9 mouse cellular contexts compared by ENCODE assay signal in genomic region chr15:99688712-99689111, GRCm38 (mm10). TPM values are rescaled to one million over a fixed set of nuclear protein-coding genes. Genes with fewer than 3 reads are reported as not detected.
DNase-seq lines count a peak whose midpoint lies in the region; ATAC-seq and TF ChIP-seq lines count a peak whose summit lies in the region.
"Had no signal": no experiment of that assay in that cellular context is flagged by ENCODE, and none has a peak within 500 bp of the region (broad histone marks: within the 10 kb centered on the region; RNA-seq: fewer than 3 reads in every experiment).

No protein-coding gene starts in this region.

- TF ChIP-seq CTCF in Patski (IDR thresholded peaks at IDR 0.05) = peak; percentile 89
- TF ChIP-seq CTCF in cortical plate, adult 2 months (IDR thresholded peaks at IDR 0.05; ENCODE audit: extremely low read depth, insufficient read depth, low read length) = peak; percentile 90
- TF ChIP-seq CTCF in heart, postnatal 0 days (IDR thresholded peaks at IDR 0.05; ENCODE audit: low read depth) = peak; percentile 91

- in situ Hi-C loops in Patski (cut with MboI; ENCODE audit: low pct_unique_long_range_greater_than_20kb) = loop anchor here (5.0 to 10.0 kb wide), 2 partner anchors 196 to 226 kb away; no protein-coding TSS in a partner anchor

- H3K27me3 ChIP-seq in heart, embryonic 12.5 days (replicated peaks) = peaks cover 45% of the 10 kb centered on the region; the same call in 1 of the 2 replicates
- H3K27me3 ChIP-seq in Patski = no peaks in the 10 kb centered on the region
- 0 out of 2 replicates have a peak, but pooled peaks cover 7% of the 10 kb centered on the region for H3K27me3 ChIP-seq in heart, postnatal 0 days (ENCODE audit: control insufficient read depth, insufficient read depth, low read length)

- H3K9ac ChIP-seq in heart, embryonic 12.5 days = no peak overlapping the region
- no peak overlapping the region for H3K9ac ChIP-seq in heart, postnatal 0 days (replicated peaks; ENCODE audit: low read depth, low read length)

- H3K4me1 ChIP-seq in heart, embryonic 12.5 days (replicated peaks) = peaks cover 5% of the 10 kb centered on the region; the same call in 1 of the 2 replicates
- peaks cover 3% of the 10 kb centered on the region for H3K4me1 ChIP-seq in cortical plate, adult 2 months (ENCODE audit: control insufficient read depth, insufficient read depth, low read length)
- H3K4me1 ChIP-seq in heart, postnatal 0 days (ENCODE audit: control insufficient read depth, insufficient read depth) = no peaks in the 10 kb centered on the region

- no peak overlapping the region for H3K4me2 ChIP-seq in heart, embryonic 12.5 days
- H3K4me2 ChIP-seq in heart, postnatal 0 days (ENCODE audit: low read depth, low read length) = no peak overlapping the region

- no peaks in the 10 kb centered on the region for H3K36me3 ChIP-seq in heart, embryonic 12.5 days
- H3K36me3 ChIP-seq in heart, postnatal 0 days (replicated peaks; ENCODE audit: control insufficient read depth, insufficient read depth, low read length) = no peaks in the 10 kb centered on the region

- DNase-seq in heart, adult 11 months = peak; percentile 94
- DNase-seq in Patski (ENCODE audit: low read depth, low spot score) = peak; percentile 17
- DNase-seq in heart, postnatal 0 days (ENCODE audit: low spot score) = peak; percentile 76
- DNase-seq in kidney, postnatal 25 days = peak; percentile 56
- DNase-seq in skeletal muscle tissue, adult 2 months (ENCODE audit: low read depth, low spot score) = peak; percentile 53

- H3K27ac ChIP-seq in heart, embryonic 12.5 days (ENCODE audit: poor library complexity, severe bottlenecking) = no peak overlapping the region
- no peak overlapping the region for H3K27ac ChIP-seq in cortical plate, adult 2 months (ENCODE audit: insufficient read depth, low read length)
- H3K27ac ChIP-seq in heart, postnatal 0 days (ENCODE audit: low read depth) = no peak overlapping the region

- WGBS in heart, embryonic 12.5 days = 7% methylated on average over 4 of the region's 4 CpGs
- WGBS in heart, postnatal 0 days = 3% methylated on average over 4 of the region's 4 CpGs

- no peak for TF ChIP-seq EP300 in heart, postnatal 0 days (IDR thresholded peaks at IDR 0.05; ENCODE audit: low read depth)

- ATAC-seq in heart, embryonic 12.5 days (ENCODE audit: insufficient number of reproducible peaks, low FRiP score) = no peak
- peak; percentile 58 for ATAC-seq in Patski
- peak; percentile 49; the same call in 1 of the 2 replicates for ATAC-seq in heart, postnatal 0 days (ENCODE audit: insufficient read depth, low read depth)
- peak; percentile 86 for ATAC-seq in megakaryocyte-erythroid progenitor cell, adult 5-6 weeks (replicated peaks; ENCODE audit: low FRiP score, low TSS enrichment, poor library complexity, severe bottlenecking)

- no peak for TF ChIP-seq POLR2A in cortical plate, adult 2 months (IDR thresholded peaks at IDR 0.05; ENCODE audit: extremely low read depth, insufficient read depth, low read length)

- H3K9me3 ChIP-seq in heart, embryonic 12.5 days (replicated peaks) = no peaks in the 10 kb centered on the region
- no peaks in the 10 kb centered on the region for H3K9me3 ChIP-seq in heart, postnatal 0 days (replicated peaks; ENCODE audit: control insufficient read depth, low read length)

- POLR2A ChIA-PET in Patski (lab: Charles Lee) = no interaction called here

- CTCF ChIA-PET in Patski (lab: Charles Lee) = interaction anchor here (0.7 to 2.1 kb wide), 13 partner anchors 10 to 194 kb away, joined by 3 to 15 read pairs (median 4); partner anchors contain the start of gene Asic1

- H3K4me3 ChIP-seq in heart, embryonic 12.5 days = no peak overlapping the region
- H3K4me3 ChIP-seq in cortical plate, adult 2 months (ENCODE audit: insufficient read depth, low read length) = no peak overlapping the region
- H3K4me3 ChIP-seq in heart, postnatal 0 days (ENCODE audit: low read depth, low read length) = no peak overlapping the region

RNA-seq across cellular contexts. Expression of gene Smarcd1, which starts 13.2 kb away (rescaled TPM):
- 25.5 and 29.3 TPM in 2 replicates for polyA plus RNA-seq in heart, embryonic 12.5 days (2016; fragmentation: Nextera tagmentation; extraction: Ambion mirVana)
- polyA plus RNA-seq in Patski (2021) = 46.8 TPM
- 150 and 157 TPM in 2 replicates for polyA plus RNA-seq in cortical plate, adult 2 months (2012; rRNA removed)
- total RNA-seq in heart, postnatal 0 days (2014; rRNA removed; ENCODE audit: low replicate concordance) = 28.4 and 35.7 TPM in 2 replicates
- polyA plus RNA-seq in heart, postnatal 0 days (2015; fragmentation: Nextera tagmentation; extraction: Ambion mirVana) = 16.8 and 20.0 TPM in 2 replicates
- total RNA-seq in megakaryocyte-erythroid progenitor cell, adult 5-6 weeks (2014; fragmentation: Nextera tagmentation) = 29.2 and 37.5 TPM in 2 replicates
- 10.5 and 28.6 TPM in 2 replicates for total RNA-seq in megakaryocyte-erythroid progenitor cell, adult 5-6 weeks (2017)

RNA-seq across cellular contexts. Expression of gene Gm17349, which starts 16.6 kb away (rescaled TPM):
- not detected in 2 replicates for polyA plus RNA-seq in heart, embryonic 12.5 days (2016; fragmentation: Nextera tagmentation; extraction: Ambion mirVana)
- not detected for polyA plus RNA-seq in Patski (2021)
- polyA plus RNA-seq in cortical plate, adult 2 months (2012; rRNA removed) = 1.3 and 1.8 TPM in 2 replicates
- not detected in 2 replicates for total RNA-seq in heart, postnatal 0 days (2014; rRNA removed; ENCODE audit: low replicate concordance)
- not detected in 2 replicates for polyA plus RNA-seq in heart, postnatal 0 days (2015; fragmentation: Nextera tagmentation; extraction: Ambion mirVana)
- total RNA-seq in megakaryocyte-erythroid progenitor cell, adult 5-6 weeks (2014; fragmentation: Nextera tagmentation) = not detected in 2 replicates
- not detected in 2 replicates for total RNA-seq in megakaryocyte-erythroid progenitor cell, adult 5-6 weeks (2017)
- polyA plus RNA-seq: large intestine, adult 2 months had no signal

RNA-seq across cellular contexts. Expression of gene Asic1, which starts 18.5 kb away (rescaled TPM):
- polyA plus RNA-seq in heart, embryonic 12.5 days (2016; fragmentation: Nextera tagmentation; extraction: Ambion mirVana) = 2.6 and 3.2 TPM in 2 replicates
- polyA plus RNA-seq in Patski (2021) = 7.6 TPM
- 54.1 and 59.0 TPM in 2 replicates for polyA plus RNA-seq in cortical plate, adult 2 months (2012; rRNA removed)
- total RNA-seq in heart, postnatal 0 days (2014; rRNA removed; ENCODE audit: low replicate concordance) = 0.11 and 0.93 TPM in 2 replicates
- 1.1 and 1.3 TPM in 2 replicates for polyA plus RNA-seq in heart, postnatal 0 days (2015; fragmentation: Nextera tagmentation; extraction: Ambion mirVana)
- not detected in 2 replicates for total RNA-seq in megakaryocyte-erythroid progenitor cell, adult 5-6 weeks (2014; fragmentation: Nextera tagmentation)
- total RNA-seq in megakaryocyte-erythroid progenitor cell, adult 5-6 weeks (2017) = 0.33 TPM in 1 of 2 replicates, not detected in the other

RNA-seq across cellular contexts. Expression of gene Gpd1, which starts 28.6 kb away (rescaled TPM):
- polyA plus RNA-seq in heart, embryonic 12.5 days (2016; fragmentation: Nextera tagmentation; extraction: Ambion mirVana) = 0.77 and 1.1 TPM in 2 replicates
- 2.9 TPM for polyA plus RNA-seq in Patski (2021)
- 55.3 and 60.4 TPM in 2 replicates for polyA plus RNA-seq in cortical plate, adult 2 months (2012; rRNA removed)
- 8.7 and 16.4 TPM in 2 replicates for total RNA-seq in heart, postnatal 0 days (2014; rRNA removed; ENCODE audit: low replicate concordance)
- 9.0 and 9.9 TPM in 2 replicates for polyA plus RNA-seq in heart, postnatal 0 days (2015; fragmentation: Nextera tagmentation; extraction: Ambion mirVana)
- total RNA-seq in megakaryocyte-erythroid progenitor cell, adult 5-6 weeks (2014; fragmentation: Nextera tagmentation) = 0.49 TPM in 1 of 2 replicates, not detected in the other
- total RNA-seq in megakaryocyte-erythroid progenitor cell, adult 5-6 weeks (2017) = 0.23 TPM in 1 of 2 replicates, not detected in the other

RNA-seq across cellular contexts. Expression of gene Cox14, which starts 36.7 kb away (rescaled TPM):
- 168 and 170 TPM in 2 replicates for polyA plus RNA-seq in heart, embryonic 12.5 days (2016; fragmentation: Nextera tagmentation; extraction: Ambion mirVana)
- polyA plus RNA-seq in Patski (2021) = 170 TPM
- 226 and 237 TPM in 2 replicates for polyA plus RNA-seq in cortical plate, adult 2 months (2012; rRNA removed)
- total RNA-seq in heart, postnatal 0 days (2014; rRNA removed; ENCODE audit: low replicate concordance) = 94.2 and 195 TPM in 2 replicates
- 341 and 358 TPM in 2 replicates for polyA plus RNA-seq in heart, postnatal 0 days (2015; fragmentation: Nextera tagmentation; extraction: Ambion mirVana)
- 60.9 and 68.1 TPM in 2 replicates for total RNA-seq in megakaryocyte-erythroid progenitor cell, adult 5-6 weeks (2014; fragmentation: Nextera tagmentation)
- 17.2 and 30.4 TPM in 2 replicates for total RNA-seq in megakaryocyte-erythroid progenitor cell, adult 5-6 weeks (2017)

Comparison
In these comparisons a context has a peak if more than half of its experiments do, and no peak if none do; other contexts are left out.
1. DNase-seq: peak in every context shown above with its lines; median percentile 94 in heart, adult 11 months; 76 in heart, postnatal 0 days; 56 in kidney, postnatal 25 days; 53 in skeletal muscle tissue, adult 2 months; 17 in Patski.